Comparison of ENCODE assay signal across 10 mouse cellular contexts in genomic region chr12:99669976-99670761, GRCm38 (mm10).
DNase-seq lines count a peak whose midpoint lies in the region; ATAC-seq lines count a peak whose summit lies in the region.
"Had no signal": no experiment of that assay in that cellular context is flagged by ENCODE, and none has a peak within 500 bp of the region (broad histone marks: within the 10 kb centered on the region; RNA-seq: fewer than 3 reads in every experiment).

No protein-coding gene starts in this region.

- H3K4me2 ChIP-seq in heart, embryonic 12.5 days, result peak overlapping the region; percentile 9; the same call in 1 of the 2 replicates
- H3K4me2 ChIP-seq in embryonic facial prominence, embryonic 15.5 days (replicated peaks), result peak overlapping the region; percentile 41
- H3K4me2 ChIP-seq in intestine, embryonic 14.5 days (ENCODE audit: low read length), result no peak overlapping the region; the same call in 1 of the 2 replicates

- ATAC-seq in heart, embryonic 12.5 days (ENCODE audit: insufficient number of reproducible peaks, low FRiP score), result no peak
- ATAC-seq in embryonic facial prominence, embryonic 15.5 days (ENCODE audit: insufficient number of reproducible peaks, low FRiP score, low TSS enrichment, low read depth), result peak; percentile 47; the same call in 1 of the 2 replicates
- ATAC-seq in intestine, embryonic 14.5 days (replicated peaks; ENCODE audit: low FRiP score, low TSS enrichment, low read depth), result 0 out of 2 replicates have a peak, but pooled peaks have one; percentile 27

- H3K27me3 ChIP-seq in heart, embryonic 12.5 days (replicated peaks), result no peaks in the 10 kb centered on the region
- no peaks in the 10 kb centered on the region for H3K27me3 ChIP-seq in heart, embryonic 10.5 days (ENCODE audit: insufficient read depth, poor library complexity, severe bottlenecking)
- H3K27me3 ChIP-seq in embryonic facial prominence, embryonic 15.5 days, result no peaks in the 10 kb centered on the region
- H3K27me3 ChIP-seq in intestine, embryonic 14.5 days (replicated peaks; ENCODE audit: control insufficient read depth, insufficient read depth, low read length), result no peaks in the 10 kb centered on the region

- DNase-seq in heart, embryonic 10.5 days (ENCODE audit: low spot score), result no peak
- DNase-seq in MN1 (ENCODE audit: low spot score), result peak; percentile 81
- no peak for DNase-seq in intestine, embryonic 14.5 days (ENCODE audit: low spot score)
- DNase-seq in retina, postnatal 1 day, result peak; percentile 40
- DNase-seq in cerebellum, adult 11 months, result no peak
- no peak for DNase-seq in liver

- H3K4me1 ChIP-seq in heart, embryonic 12.5 days (replicated peaks), result peaks cover 8% of the 10 kb centered on the region; the same call in 1 of the 2 replicates
- 0 out of 2 replicates have a peak, but pooled peaks cover 6% of the 10 kb centered on the region for H3K4me1 ChIP-seq in heart, embryonic 10.5 days
- H3K4me1 ChIP-seq in embryonic facial prominence, embryonic 15.5 days, result peaks cover 11% of the 10 kb centered on the region
- H3K4me1 ChIP-seq in intestine, embryonic 14.5 days (replicated peaks; ENCODE audit: control insufficient read depth, insufficient read depth, low read length), result peaks cover 14% of the 10 kb centered on the region; the same call in 1 of the 2 replicates

- no peaks in the 10 kb centered on the region for H3K9me3 ChIP-seq in heart, embryonic 12.5 days (replicated peaks)
- no peaks in the 10 kb centered on the region for H3K9me3 ChIP-seq in heart, embryonic 10.5 days
- H3K9me3 ChIP-seq in embryonic facial prominence, embryonic 15.5 days (replicated peaks), result no peaks in the 10 kb centered on the region
- H3K9me3 ChIP-seq in intestine, embryonic 14.5 days (ENCODE audit: control insufficient read depth, low read length), result no peaks in the 10 kb centered on the region

- 66% methylated on average over 26 of the region's 26 CpGs for WGBS in heart, embryonic 12.5 days
- 66% methylated on average over 26 of the region's 26 CpGs for WGBS in heart, embryonic 10.5 days
- 46% methylated on average over 26 of the region's 26 CpGs for WGBS in embryonic facial prominence, embryonic 15.5 days
- WGBS in intestine, embryonic 14.5 days, result 70% methylated on average over 25 of the region's 26 CpGs

- no peaks in the 10 kb centered on the region for H3K36me3 ChIP-seq in heart, embryonic 12.5 days
- no peaks in the 10 kb centered on the region for H3K36me3 ChIP-seq in heart, embryonic 10.5 days
- no peaks in the 10 kb centered on the region for H3K36me3 ChIP-seq in embryonic facial prominence, embryonic 15.5 days
- H3K36me3 ChIP-seq in intestine, embryonic 14.5 days (ENCODE audit: control insufficient read depth, insufficient read depth, low read length), result no peaks in the 10 kb centered on the region

- no peak overlapping the region for H3K9ac ChIP-seq in heart, embryonic 12.5 days
- H3K9ac ChIP-seq in embryonic facial prominence, embryonic 15.5 days, result no peak overlapping the region
- H3K9ac ChIP-seq in intestine, embryonic 14.5 days (ENCODE audit: low read length), result no peak overlapping the region
- H3K9ac ChIP-seq: liver, embryonic 14.5 days had no signal

- no peak overlapping the region for H3K27ac ChIP-seq in heart, embryonic 12.5 days (ENCODE audit: poor library complexity, severe bottlenecking)
- no peak overlapping the region for H3K27ac ChIP-seq in heart, embryonic 10.5 days
- H3K27ac ChIP-seq in embryonic facial prominence, embryonic 15.5 days (replicated peaks), result 0 out of 2 replicates have a peak overlapping the region, but pooled peaks have one; percentile 0
- H3K27ac ChIP-seq in intestine, embryonic 14.5 days (ENCODE audit: low read depth), result no peak overlapping the region
- H3K27ac ChIP-seq: liver, embryonic 14.5 days had no signal

- H3K4me3 ChIP-seq in heart, embryonic 12.5 days, result no peak overlapping the region
- no peak overlapping the region for H3K4me3 ChIP-seq in heart, embryonic 10.5 days
- peak overlapping the region; percentile 17; the same call in 1 of the 2 replicates for H3K4me3 ChIP-seq in embryonic facial prominence, embryonic 15.5 days (replicated peaks)
- no peak overlapping the region for H3K4me3 ChIP-seq in intestine, embryonic 14.5 days (ENCODE audit: low read depth, low read length)
- H3K4me3 ChIP-seq: erythroblast, embryonic 14.5 days had no signal

Comparison
In these comparisons a context has a peak if more than half of its experiments do, and no peak if none do; other contexts are left out.
1. DNase-seq: peak in MN1 (single experiment) and retina, postnatal 1 day (single experiment); none in heart, embryonic 10.5 days (single experiment), intestine, embryonic 14.5 days (single experiment), cerebellum, adult 11 months (single experiment) and liver (single experiment).